Mouse (Mus musculus): ENCODE measurements around the gene Pate4.
"Not testable (repeated sequence)": the region's sequence is repeated elsewhere in the genome, so short reads cannot be mapped to it uniquely, and the experiment has no call there.

Gene Pate4

DNA sequence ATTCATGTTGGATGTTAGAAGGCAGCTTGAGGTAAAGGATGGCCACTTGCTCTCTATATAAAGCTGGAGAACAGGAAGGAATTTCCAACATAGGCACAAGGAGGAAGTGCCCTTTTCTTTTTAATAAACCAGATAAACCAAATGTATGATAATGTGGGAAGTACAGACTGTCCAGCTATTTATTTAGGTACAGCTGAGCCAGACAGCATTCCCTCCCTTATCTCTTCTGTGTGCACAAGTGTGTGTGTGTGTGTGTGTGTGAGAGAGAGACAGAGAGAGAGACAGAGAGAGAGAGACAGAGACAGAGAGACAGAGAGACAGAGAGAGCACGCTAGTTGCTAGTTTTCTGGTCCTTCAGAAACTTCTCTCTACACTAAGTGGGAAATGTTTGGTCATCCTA, at the start of gene Pate4:
TSS of gene Pate4 (minus strand) at position 101 of the 400 bp plus-strand sequence.
- CTCF ChIA-PET: no interaction called here

DNA sequence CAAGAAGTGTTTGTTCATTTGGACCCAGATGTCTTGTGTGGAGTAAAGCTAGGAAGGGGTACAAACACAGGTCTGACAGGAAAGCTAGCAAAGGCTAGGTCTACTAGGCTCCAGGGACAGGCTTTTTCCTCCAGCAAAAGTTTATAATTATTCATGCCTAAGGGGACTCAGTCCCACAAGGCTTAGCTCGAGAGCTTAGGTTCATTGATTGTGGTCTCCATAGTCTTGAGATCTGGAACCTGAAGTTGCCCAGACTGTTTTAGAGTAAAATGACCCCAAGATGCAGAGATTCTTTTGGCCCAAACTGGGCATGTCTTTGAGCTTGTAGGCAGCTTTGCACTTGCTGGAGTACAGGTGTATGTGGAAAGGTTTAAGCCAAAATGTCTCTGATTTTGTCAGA, 36.4 kb upstream of the Pate4 start, which contains the start of gene Pate3:
TSS of gene Pate3 (minus strand) at position 101 of the 400 bp plus-strand sequence.
- CTCF ChIA-PET: no interaction called here

DNA sequence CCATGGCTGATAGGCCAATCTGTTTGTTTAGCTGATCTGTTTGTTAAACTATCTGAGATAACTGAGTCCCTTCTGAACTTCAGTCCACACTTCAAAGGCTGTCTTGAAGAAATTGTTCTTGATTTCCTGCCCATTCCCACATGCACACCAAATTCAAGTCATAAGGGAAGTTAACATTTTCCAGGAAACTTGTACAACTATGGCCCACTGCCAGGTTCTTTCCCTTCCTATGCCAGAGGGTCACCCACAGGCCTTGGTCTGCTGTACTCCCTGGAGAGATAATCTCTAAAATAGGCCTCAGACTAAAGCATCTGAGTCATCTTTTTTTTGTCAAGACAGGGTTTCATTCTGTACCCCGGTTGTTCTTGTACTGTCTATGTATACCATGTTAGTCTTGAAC, 21.2 kb upstream of the Pate4 start:
- CTCF ChIA-PET: no interaction called here

DNA sequence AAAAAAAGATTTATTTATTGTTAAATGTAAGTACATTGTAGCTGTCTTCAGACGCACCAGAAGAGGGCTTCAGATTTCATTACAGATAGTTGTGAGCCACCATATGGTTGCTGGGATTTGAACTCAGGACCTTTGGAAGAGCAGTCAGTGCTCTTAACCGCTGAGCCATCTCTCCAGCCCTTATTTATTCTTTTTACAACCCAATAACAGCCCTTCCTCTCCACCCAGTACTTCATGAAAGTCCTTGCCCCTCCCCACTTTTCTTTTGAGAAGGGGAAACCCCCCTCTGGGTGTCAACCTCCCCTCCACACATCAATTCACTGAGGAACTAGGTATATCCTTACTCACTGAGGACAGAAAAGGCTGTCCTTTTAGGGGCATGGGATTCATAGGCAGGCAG, 5.0 kb upstream of the Pate4 start:
- CTCF ChIA-PET: not testable (repeated sequence)

DNA sequence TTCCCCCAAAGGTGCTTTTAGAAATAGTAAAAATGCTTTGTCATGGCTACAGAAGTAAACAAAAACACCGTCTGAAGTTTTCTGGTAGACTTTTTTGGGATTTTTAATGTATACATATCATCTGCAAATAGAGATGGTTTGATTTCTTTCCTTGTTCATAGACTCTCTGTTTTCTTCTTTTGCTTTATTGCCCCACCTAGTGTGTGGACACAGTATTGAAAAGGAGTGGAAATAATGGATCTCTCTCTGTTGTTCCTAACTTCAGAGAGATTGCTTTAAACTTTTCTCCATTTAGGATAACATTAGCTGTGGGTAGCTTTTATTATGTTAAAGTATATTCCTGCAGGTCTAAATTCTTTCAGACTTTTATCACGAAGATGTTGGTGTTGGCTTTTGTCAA, 2.3 kb upstream of the Pate4 start:
- CTCF ChIA-PET: no interaction called here

DNA sequence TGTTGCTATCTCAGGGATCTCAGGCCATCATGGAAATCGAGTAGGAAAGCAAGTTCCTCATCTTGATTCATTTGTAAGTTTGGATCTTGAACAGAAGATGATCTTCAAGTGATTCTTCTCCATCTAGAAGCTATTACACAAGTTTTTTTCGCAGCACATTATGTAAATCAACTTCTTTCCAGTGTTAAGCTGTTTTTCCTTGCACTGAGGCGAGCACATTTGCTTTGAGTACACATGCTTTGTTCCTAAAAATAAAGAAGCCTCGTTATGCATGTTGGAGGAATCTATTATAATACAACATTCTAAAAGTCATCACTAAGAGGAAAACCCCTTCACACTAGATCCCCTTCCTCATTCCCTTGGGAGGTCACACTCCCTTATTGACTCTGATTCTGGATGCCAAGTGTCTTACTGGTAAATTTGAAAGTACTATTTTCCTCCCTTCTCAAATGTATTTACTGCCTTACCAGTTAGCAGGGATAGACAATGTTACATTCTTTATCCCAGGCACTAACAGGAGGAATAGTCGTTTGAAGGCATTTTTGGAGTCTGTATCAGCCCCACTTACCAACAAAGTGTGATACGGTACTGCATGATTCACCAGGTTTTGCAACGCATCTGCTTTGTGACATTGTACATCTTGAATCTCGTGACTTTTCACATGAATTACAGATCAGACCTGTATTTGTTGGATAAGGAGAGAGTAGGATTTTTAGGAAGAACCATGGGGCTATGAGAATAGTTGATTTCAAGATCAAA, 3.9 kb downstream of the Pate4 start:
- CTCF ChIA-PET: no interaction called here

DNA sequence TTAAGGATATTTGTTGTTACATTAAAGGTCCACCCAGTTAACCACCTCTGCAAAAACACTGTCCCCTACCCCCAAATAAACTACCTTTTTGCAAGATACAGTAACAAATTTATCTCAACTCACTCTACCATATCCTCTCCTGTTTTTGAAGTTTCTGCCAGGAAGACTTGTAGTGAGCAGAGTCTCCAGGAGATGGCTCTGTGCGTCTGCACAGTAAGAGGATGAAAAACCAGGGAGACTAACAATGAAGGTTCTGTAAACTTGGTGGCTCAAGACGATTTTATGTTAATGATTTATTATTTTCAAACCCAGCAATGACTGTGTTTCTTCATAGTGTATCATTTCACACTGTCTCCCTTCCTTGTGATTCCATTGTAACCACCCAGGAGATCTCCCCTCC, 18.8 kb downstream of the Pate4 start:
- CTCF ChIA-PET: interaction anchor here (0.6 kb wide), 1 partner anchor 137 kb away, joined by 3 read pairs; no protein-coding TSS in a partner anchor

DNA sequence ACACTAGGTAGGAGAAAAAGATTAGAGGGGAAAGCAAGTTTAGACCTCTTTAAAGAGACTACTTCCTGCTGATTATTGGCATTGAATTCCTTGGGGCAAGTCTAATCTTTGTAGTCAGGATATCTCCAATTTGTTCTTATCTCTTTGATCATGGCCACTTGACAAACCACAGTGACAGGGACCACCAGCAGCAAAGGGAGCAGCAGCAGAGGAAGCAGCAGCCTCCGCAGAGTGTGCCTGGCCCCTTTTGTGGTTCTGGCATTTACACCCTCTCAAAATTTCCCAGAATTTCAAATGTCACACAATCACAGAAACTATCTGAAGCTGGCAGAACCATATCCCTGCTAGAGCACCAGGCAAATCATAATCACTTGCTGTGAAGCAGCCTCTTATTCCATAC, 24.1 kb downstream of the Pate4 start:
- CTCF ChIA-PET: no interaction called here

DNA sequence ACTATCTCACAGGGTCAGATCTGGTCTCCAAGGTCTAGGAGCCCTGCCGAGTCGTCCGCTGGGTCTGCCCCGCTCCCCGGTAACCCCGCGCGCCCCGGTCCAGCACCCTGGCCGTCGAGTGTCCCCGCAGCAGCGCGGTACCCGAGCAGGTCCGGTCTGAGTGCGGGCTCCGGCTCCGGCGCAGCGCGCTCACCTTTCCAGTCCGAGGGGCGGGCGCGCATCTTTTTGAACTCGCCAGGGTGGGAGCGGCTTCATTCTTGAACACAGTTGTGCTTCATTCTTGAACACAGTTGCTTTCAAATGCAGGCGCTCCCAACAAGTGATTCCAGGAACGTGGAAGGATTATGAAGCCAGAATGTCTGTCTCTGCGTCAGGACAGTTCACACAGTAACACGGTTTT, 37.3 kb downstream of the Pate4 start:
- CTCF ChIA-PET: no interaction called here

DNA sequence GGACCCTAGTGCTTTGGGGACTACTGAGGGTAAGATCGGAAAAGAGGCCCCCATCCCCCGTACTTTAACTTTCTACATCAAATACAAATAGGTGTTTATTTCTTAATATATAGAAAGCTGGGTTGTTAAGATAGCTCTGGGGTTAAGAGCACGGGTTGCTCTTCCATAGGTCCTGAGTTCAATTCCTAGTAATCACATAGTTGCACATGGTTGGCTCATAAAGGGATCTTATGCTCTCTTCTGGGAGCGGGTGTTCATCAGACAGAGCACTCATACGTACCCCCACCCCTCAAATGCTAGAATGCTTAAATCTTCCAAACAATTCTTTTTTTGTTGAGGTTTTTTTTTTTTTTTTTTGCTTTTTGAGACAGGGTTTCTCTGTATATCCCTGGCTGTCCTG, 41.1 kb downstream of the Pate4 start:
- CTCF ChIA-PET: no interaction called here

DNA sequence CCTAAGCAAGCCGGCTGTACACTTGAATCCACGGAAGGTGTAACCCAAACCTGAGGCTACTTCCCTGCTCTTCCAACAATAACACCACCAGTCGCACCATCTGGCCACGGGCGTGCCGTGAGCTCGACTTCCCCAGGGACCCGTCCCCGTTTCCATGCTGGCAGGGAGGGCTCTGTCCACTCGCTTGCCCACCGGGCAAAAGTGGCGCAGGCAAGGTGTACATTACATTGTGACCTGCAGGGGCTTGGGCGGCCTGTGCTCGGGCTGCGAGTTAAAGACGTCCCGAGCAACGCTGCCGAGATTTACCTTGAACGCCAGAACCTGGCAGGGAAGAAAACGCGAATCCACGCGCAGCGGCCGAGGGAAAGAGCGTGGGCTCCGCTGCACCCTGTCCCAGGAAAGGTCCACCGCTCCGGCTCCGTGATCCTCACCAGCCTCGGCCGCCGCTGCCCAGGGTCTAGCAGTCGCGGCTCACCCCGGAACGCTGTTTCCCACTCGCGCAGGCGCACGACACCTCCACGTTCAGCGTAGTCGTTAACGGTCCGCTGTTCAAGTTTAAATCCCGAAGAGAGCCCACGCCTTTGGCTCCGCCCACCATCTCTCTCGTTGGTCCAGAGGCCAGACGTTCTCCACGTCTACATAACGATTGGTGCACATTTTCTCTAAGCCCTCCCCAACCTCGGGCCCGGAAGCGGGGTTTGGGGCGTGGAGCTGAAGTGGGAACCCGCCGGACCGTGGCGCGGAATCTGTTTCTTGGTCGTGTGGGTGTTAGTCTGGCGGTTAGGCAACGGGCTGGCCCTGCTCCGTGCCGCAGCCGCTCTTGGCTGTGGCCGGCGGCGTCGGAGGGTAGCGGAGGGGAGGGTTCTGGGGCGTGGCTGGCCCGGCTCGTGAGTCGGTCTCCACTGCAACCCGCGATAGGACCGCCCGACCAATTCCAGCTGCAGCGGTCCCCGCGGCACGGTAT, 41.9 kb downstream of the Pate4 start, which contains the start of the genes Pate2 and Hyls1:
TSS of gene Pate2 (plus strand) at position 714 of the 964 bp plus-strand sequence.
TSS of gene Hyls1 (minus strand) at position 828 of the 964 bp plus-strand sequence.
- CTCF ChIA-PET: no interaction called here

DNA sequence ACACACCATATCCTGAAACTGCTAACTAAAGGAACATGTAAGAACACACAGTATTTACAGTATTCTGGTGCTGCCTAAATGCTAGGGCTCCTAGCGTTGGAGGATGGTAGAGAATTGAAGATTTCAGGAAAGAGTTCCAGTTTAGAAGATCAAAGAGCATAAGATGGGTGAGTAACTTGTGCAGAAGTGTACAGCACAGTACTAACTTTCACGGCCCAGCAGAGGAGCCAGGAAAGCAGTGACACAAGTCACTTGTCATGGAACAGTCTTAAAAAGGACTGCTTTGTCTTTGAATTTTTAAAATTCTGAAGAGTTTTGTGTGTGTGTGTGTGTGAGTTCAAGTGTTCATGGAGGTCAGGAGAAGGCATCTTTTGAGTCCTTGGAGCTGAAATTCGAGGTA, 43.7 kb downstream of the Pate4 start:
- CTCF ChIA-PET: no interaction called here

DNA sequence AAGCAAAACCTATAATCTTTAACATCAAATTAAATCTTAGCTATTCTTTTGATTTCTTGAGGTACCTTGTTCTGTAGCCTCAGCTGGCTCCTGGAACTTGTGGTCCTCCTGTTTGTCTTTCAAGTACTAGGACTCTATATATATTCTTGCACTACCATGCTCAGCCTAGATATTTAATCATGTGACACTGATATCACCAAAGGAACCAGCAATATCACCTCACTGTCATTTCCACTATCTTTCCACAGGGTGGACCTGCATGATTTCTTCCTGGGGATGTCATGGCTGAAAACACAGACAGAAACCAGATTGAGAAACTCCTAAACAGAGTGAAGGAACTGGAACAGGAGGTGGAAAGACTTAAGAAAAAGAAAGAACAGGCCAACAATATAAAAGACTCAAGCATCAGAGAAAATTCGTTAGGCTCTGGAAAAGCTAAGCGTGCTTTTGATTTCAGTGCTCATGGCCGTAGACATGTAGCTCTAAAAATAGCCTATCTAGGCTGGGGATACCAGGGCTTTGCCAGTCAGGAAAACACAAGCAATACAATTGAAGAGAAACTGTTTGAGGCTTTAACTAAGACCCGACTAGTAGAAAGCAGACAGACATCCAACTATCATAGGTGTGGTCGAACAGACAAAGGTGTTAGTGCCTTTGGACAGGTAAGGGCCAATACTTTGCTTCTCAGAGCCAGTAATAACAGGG, 47.1 kb downstream of the Pate4 start:
- CTCF ChIA-PET: no interaction called here

DNA sequence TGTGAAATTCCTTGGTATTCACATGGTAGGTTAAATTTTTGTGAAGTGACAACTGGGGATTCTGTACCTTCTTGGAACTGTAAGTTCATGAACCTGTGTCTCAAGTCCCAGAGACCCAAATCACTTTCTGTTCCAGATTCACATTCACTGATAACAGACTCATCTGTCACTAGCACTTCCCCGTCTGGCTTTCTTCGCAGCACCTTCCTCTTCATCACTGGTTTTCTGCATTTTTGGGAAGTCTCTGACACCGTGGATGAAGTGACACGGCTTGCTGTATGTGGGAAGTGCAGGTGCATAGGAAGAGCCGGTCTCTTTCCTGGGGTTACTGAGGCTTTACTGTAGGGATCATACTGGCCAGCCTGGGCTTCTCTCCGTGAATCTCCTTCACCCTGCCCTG, 50.2 kb downstream of the Pate4 start:
- CTCF ChIA-PET: no interaction called here

DNA sequence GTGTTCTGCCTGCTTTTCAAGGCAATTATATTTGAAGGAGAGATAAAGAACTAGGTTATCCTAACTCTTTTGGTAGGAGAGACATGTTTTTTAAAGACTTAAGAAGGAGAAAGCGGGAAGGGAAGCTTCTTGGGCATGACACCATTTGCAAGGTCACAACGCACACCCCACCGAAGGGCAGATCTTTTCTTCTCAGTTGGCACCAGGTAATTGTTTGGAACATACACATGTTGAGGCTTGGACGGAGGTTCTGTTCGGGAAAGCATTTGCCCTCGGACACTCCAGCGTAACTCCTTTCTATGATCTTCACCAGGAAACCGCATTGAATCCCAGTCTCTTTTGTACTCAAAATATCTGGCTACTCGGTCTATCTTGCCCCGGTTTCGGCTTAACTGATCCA, 50.7 kb downstream of the Pate4 start:
- CTCF ChIA-PET: no interaction called here

DNA sequence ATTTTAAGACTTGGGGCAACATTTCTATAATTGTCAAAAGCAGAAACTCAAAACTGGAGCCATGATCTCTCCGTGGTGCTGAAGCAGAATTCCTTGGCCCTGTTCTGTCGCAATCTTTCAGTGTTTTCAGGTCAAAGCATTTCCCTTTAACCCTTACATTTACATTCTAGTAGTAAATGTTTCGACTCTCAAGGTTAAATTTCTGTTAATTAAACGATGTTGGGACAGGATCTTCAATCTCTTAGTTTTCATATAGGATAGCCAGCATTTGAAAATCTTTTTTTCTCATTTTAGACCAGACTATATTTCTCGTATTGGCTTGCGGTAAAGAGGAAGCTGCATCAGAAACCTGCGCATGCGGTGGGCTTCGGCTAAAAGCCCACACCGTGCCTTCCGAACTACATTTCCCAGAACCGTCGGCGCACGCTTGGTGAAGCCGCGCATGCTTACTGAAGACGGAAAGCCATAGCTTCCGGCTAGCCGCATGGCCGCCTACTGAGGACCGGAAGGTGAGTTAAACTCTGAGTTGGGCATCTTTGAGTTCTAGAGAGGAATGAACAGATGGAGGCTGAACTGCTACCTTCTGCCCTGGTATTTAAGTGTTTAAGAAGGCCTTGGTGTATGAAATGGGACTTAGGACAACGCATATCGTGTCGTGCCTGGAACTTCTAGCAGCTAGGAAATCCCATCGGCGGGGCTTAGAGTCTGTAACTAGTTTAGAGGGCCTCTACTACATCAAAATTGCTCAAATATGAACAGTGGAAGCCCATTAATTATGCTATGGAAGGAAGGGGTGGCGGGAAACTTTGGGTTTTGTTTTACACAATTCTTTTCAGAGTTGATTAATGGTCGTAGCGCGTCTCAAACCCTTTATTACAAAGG, 52.5 kb downstream of the Pate4 start:
- CTCF ChIA-PET: interaction anchor here (0.6 kb wide), 1 partner anchor 496 kb away, joined by 3 read pairs; no protein-coding TSS in a partner anchor

DNA sequence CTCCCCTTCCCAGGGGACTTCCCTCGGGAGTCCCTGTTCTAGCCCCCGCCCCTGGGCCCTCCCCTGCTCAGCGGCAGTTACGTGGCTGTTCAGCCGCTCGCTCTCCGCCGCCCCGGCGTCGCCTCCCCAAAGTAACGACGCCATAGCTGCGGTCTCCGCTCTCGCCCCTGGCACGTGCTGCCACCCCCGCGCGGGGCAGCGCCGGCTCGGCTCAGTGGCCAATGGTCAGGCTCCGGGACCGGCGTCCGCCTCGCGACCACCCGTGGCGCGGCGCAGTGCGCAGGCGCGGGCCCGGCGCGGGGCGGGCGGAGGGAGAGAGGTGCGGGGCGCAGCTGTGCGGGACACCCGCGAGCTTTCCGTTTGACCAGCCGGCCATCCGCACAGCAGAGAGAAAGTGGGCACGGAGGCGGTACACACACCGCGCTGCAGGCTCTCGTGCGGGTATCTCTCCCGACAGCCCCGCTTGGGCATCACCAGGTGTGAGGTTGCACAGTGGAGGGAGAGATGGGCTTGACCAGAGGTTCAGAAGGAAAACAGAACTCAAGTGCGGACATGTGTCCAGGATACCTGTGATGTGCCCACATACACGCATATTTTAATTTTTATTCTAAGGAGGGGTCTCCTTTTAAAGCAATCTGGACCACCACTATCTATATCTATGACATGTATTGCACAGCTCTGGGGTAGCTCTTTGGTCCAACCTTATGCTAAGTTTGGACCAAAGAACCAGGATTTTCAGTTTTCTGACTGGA, 53.3 kb downstream of the Pate4 start, which contains the start of the genes Ddx25 and Pus3:
TSS of gene Ddx25 (minus strand) at position 272 of the 752 bp plus-strand sequence.
TSS of gene Pus3 (plus strand) at position 339 of the 752 bp plus-strand sequence.
- CTCF ChIA-PET: no interaction called here

Measured in spleen, embryonic (tissue).